Mouse (Mus musculus) ZHBTc4 (cell line): Measurements from ENCODE around the gene Rps6ka4.

Experiments
- DNase-seq: peaks from one replicate; pipeline ENCODE4 v3.0.0-alpha.2; 2011; ENCODE audit warnings: low read depth, low spot score

Rps6ka4 gene

GRCm38 (mm10) chr19:6840475-6841291, at the start of gene Rps6ka4:
Gene Rps6ka4, minus strand, starts transcription at chr19:6840636.
- peak; percentile 49 for DNase-seq

- no peak for DNase-seq
Measured at GRCm38 (mm10) chr19:6877965-6878364, 37.5 kb upstream of the Rps6ka4 start.

GRCm38 (mm10) chr19:6876799-6877198, 36.4 kb upstream of the Rps6ka4 start:
- DNase-seq: no peak

GRCm38 (mm10) chr19:6875834-6876233, 35.4 kb upstream of the Rps6ka4 start:
- no peak for DNase-seq

DNA sequence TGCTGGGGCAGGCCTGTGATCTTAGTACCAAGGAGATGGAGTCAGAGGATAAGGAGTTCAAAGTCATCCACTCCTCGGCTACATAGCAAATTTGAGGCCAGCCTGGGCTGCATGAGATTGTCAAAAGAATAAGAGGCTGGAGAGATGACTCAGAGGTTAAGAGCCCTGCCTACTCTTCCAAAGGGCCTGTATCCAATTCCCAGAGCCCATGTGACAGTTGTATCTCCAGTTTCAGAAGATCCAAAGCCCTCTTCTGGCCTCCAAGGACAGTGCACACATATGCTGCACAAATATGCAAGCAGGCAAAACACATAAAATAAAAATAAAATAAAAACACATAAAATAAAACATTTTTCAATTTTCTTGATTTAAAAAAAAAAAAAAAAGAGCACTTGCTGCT, 33.8 kb upstream of the Rps6ka4 start:
- no peak for DNase-seq

GRCm38 (mm10) chr19:6872701-6873100, 32.3 kb upstream of the Rps6ka4 start:
- DNase-seq: no peak

DNA sequence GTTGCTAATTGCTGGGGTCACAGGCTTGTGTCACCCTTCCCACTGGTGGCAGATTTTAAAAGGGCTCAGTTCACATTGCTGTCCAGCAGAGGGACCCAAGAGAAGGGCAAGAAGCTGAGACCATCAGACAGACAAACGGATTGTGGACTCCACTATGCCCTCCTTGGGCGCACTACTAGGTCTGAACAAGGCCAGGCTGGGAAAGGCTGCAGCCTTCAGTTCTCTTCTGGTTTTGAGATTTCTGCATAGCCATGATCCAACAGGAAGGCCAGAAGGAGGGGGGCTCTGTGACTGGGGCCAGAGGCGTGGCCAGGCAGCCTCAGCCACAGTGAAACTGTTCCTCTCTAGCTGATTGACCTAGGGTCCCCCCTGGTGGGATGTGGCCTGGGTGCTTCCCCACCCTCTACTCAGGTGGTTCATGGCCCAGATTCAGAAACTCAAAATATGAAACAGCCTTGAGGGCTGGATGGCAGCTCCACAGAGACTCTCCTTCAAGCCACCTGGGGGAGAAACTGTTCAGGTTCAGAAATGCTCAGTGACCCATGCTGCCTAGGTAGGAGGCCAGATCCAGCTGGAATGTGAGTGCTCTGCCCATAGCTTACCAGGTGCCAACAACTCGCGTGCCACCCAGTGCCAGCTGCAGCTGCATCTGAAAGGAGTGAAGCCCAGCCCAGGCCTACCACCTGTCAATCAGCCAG, 31.3 kb upstream of the Rps6ka4 start:
- peak; percentile 77 for DNase-seq

GRCm38 (mm10) chr19:6869355-6869754, 28.9 kb upstream of the Rps6ka4 start:
- no peak for DNase-seq

- no peak for DNase-seq
Measured at GRCm38 (mm10) chr19:6861451-6861850, 21.0 kb upstream of the Rps6ka4 start.

DNA sequence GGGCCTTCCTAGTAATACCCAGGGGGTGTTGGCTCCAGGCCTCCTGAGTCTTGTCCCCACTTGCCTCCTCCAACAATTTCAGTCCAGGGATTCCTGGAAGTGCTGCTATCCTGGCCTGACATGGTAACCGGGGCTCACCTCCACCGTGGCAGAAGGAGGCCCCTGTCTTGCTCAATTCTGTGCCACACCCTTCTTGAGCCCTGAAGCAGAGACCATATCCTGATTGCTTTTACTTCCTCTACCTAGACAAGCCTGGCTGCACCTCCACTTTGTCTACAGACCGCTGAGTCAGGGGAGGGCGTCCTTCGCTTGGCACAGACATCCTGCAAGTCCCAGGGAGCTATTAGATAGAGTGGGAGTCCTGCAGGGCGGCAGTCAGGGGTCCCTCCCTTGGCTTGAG, 20.3 kb upstream of the Rps6ka4 start:
- DNase-seq: no peak

DNA sequence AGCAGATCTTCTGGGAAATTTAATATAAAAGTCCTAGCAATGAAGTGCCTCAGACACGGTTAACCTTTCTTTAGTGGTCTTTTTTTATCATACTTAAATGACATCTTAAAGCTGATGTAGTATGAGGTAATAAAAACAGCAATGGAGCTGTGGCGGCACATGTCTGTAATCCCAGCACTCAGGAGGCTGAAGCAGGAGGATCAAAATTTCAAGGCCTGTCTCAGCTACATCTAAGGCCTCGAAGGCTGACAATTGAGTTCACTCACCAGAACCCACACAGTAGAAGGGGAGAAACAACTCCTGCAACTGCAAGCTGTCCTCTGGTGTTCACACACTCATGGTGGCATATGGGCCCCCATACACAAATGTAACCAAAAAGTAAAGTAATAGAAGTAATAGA, 19.5 kb upstream of the Rps6ka4 start:
- DNase-seq: no peak

GRCm38 (mm10) chr19:6859032-6859651, 18.7 kb upstream of the Rps6ka4 start:
- no peak for DNase-seq

DNA sequence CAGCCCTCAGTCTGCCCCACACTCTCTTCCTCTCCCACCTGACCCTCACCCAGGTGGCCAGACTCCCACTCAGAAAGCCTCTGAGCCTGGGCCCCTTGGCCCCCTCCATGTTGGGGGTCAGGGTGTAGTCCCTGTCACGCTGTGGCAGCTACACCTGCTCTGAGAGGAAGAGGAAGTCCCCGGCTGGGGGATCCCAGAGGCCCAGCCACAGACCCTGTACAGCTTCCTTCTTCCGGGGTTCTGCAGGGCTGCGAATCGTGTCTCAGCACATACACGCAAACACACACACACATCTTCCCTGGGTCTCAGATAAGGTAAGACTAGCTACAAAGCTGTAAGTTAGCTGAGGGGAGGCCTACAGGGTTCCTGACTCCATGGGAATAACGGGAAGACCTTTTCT, 17.6 kb upstream of the Rps6ka4 start, which contains the start of gene Ccdc88b:
TSS of gene Ccdc88b (minus strand) at position 181 of the 400 bp plus-strand sequence.
- no peak for DNase-seq

- no peak for DNase-seq
Measured at GRCm38 (mm10) chr19:6857391-6858005, 17.1 kb upstream of the Rps6ka4 start.

GRCm38 (mm10) chr19:6857003-6857360, 16.5 kb upstream of the Rps6ka4 start:
- no peak for DNase-seq

- DNase-seq: no peak
Measured at GRCm38 (mm10) chr19:6856281-6857002, 16.0 kb upstream of the Rps6ka4 start.

GRCm38 (mm10) chr19:6855225-6856031, 15.0 kb upstream of the Rps6ka4 start:
- peak; percentile 96 for DNase-seq

DNA sequence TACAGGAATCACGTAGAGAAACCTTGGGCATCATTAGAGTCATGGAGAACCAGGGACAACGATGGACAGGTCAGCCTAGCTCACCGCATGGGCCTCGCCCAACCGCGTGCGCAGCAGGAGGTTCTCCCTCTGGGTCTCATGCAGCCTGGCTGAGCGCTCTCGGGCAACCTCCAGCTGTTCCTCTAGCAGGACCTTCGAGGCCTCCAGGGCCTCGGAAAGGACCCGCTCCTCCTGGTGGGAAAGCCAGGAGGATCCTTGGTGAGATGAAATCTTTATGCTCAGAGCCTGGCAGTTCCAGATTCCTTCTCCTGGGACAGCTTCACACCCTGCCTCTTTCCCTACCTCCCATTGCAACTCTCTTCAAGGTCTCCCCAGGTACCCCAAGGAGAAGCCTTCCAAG, 14.2 kb upstream of the Rps6ka4 start:
- DNase-seq: no peak

DNA sequence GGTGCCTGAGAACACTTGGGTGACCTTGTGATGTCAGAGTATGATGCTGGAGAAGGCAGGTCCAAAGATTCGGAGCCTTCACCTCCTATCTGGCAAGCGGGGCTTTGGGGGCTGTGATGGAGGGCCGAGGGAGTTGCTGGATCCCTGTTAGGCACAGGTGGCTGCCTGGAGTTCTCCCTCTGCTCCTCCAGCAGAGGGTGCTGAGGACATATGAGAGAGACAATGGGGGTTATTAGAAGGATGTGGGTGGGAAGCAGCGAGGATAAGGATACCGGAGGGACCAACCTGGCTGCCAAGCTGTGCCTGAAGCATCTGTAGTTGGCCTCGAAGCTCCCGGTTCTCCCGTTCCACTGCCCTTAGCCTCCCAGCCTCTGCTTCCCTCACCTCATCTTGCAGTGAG, 13.5 kb upstream of the Rps6ka4 start:
- DNase-seq: no peak
